Mouse (Mus musculus) kidney, embryonic 15.5 days (tissue): ENCODE results near the gene Hes7. TPM values are rescaled to one million over a fixed set of nuclear protein-coding genes. Genes with fewer than 3 reads are reported as not detected.
A peak's percentile ranks its signal among the peaks of the same experiment; 100 is the strongest.

Experiments used
- ATAC-seq: fragments of 200-750 bp; cut with Nextera tagmentation; replicated peaks from 2 replicates; pipeline ENCODE4 v1.8.0; 2017; ENCODE audit warnings: moderate TSS enrichment; ENCODE audit not compliant: low FRiP score
- H3K27ac ChIP-seq: fragments of 300-500 bp; sonication (generic); 2 replicates; pipeline ENCODE4 v1.5.1; 2015; ENCODE audit warnings: mild to moderate bottlenecking, inconsistent platforms
- H3K27me3 ChIP-seq: fragments of 300-500 bp; sonication (generic); 2 replicates; pipeline ENCODE4 v1.6.1; 2015; ENCODE audit warnings: inconsistent platforms
- H3K36me3 ChIP-seq: fragments of 300-500 bp; sonication (generic); 2 replicates; pipeline ENCODE4 v1.6.1; 2015; ENCODE audit warnings: inconsistent platforms
- H3K4me1 ChIP-seq: fragments of 300-500 bp; sonication (generic); 2 replicates; pipeline ENCODE4 v1.6.1; 2015; ENCODE audit warnings: inconsistent platforms
- H3K4me2 ChIP-seq: fragments of 300-500 bp; sonication (generic); 2 replicates; pipeline ENCODE4 v1.6.1; 2015; ENCODE audit warnings: moderate library complexity, mild to moderate bottlenecking, inconsistent platforms
- H3K4me3 ChIP-seq: fragments of 300-500 bp; sonication (generic); replicated peaks from 2 replicates; pipeline ENCODE4 v1.5.1; 2015; ENCODE audit warnings: mild to moderate bottlenecking, inconsistent platforms
- H3K9ac ChIP-seq: fragments of 300-500 bp; sonication (generic); 2 replicates; pipeline ENCODE4 v1.6.1; 2015; ENCODE audit warnings: mild to moderate bottlenecking, inconsistent platforms
- H3K9me3 ChIP-seq: fragments of 300-500 bp; sonication (generic); replicated peaks from 2 replicates; pipeline ENCODE4 v1.6.1; 2016; ENCODE audit warnings: inconsistent platforms
- WGBS: fragments of 180-500 bp; shearing (Covaris S2); methylation state at CpG from one replicate; pipeline ENCODE4 v1.1.7; 2015; ENCODE audit warnings: mixed read lengths; 5-methylcytosine and 5-hydroxymethylcytosine counted together
- polyA plus RNA-seq: library from polyadenylated mRNA; unstranded; fragments of >200 nt; fragmentation: Nextera tagmentation; extraction: Ambion mirVana; gene quantifications from 2 replicates; pipeline ENCODE4 v1.2.1, GENCODE M21; 2015

The Hes7 gene
- polyA plus RNA-seq, 1 experiment from 2014 or later, result 0.42 TPM

- Histone ChIP-seq H3K27ac (peak overlapping the region; percentile 95), H3K4me1 (peaks cover 66% of the 10 kb centered on the region), H3K36me3 (peaks cover 26% of the 10 kb centered on the region), H3K4me2 (peak overlapping the region; percentile 96), H3K9me3 (no peaks in the 10 kb centered on the region), H3K4me3 (peak overlapping the region; percentile 61), H3K9ac (peak overlapping the region; percentile 66; the same call in 1 of the 2 replicates), H3K27me3 (no peaks in the 10 kb centered on the region)
- 14% methylated on average over 8 of the region's 8 CpGs for WGBS
- ATAC-seq, result no peak
Observed at GRCm38 (mm10) chr11:69098039-69098761, 22.0 kb upstream of the Hes7 start.

- H3K9me3 ChIP-seq, result no peaks in the 10 kb centered on the region
- peaks cover 66% of the 10 kb centered on the region for H3K4me1 ChIP-seq
- no peaks in the 10 kb centered on the region for H3K27me3 ChIP-seq
- peak; percentile 15 for ATAC-seq
- peak overlapping the region; percentile 66 for H3K9ac ChIP-seq
- peak overlapping the region; percentile 96 for H3K4me2 ChIP-seq
- WGBS, result under 1% methylated on average over 18 of the region's 19 CpGs
- H3K4me3 ChIP-seq, result peak overlapping the region; percentile 61
- peak overlapping the region; percentile 95 for H3K27ac ChIP-seq
- peaks cover 32% of the 10 kb centered on the region for H3K36me3 ChIP-seq
Observed at GRCm38 (mm10) chr11:69098762-69099091, 21.5 kb upstream of the Hes7 start.

DNA sequence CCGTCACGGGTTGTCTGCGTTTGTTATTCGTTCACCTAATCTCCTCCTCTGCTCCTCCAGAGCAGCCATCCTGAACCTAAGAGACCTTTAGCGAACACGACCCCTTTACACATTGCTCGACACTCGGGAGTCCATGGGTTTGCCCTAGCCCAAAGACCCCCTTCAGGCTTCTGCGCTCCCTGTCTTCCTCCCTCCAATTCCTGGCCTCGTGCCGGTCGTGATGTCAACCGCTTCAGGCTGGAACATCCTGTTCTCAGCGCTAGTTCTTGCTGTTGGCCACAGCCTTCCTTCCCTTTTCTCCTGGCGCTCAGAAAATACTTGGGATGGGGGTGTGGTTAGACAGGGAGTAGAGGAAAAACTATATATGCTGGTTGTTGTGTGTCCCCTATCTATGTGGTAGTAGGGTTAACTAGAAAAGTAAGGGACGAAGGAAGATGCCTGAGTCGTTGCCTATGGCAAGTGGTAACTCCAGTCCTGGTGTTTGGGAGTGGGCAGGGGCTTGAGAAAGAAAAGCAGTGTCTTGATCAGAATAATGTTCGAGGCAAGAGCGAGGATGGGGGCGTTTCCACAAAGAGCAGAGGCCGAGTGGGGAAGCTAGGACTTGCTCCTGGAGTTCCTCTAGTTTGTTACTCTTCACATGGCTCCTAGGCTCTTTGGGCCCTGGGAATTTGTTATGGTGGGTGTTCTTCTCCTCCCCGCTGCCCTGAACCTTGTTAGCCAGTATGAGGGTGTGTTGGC, 20.9 kb upstream of the Hes7 start:
- WGBS, result under 1% methylated on average over 22 of the region's 22 CpGs
- no peak for ATAC-seq
- Histone ChIP-seq H3K4me1 (peaks cover 61% of the 10 kb centered on the region), H3K9ac (peak overlapping the region; percentile 66), H3K36me3 (peaks cover 38% of the 10 kb centered on the region), H3K4me3 (peak overlapping the region; percentile 61), H3K9me3 (no peaks in the 10 kb centered on the region), H3K27me3 (no peaks in the 10 kb centered on the region), H3K4me2 (peak overlapping the region; percentile 96), H3K27ac (peak overlapping the region; percentile 95)

GRCm38 (mm10) chr11:69099915-69100345, 20.3 kb upstream of the Hes7 start:
- peaks cover 44% of the 10 kb centered on the region for H3K36me3 ChIP-seq
- peak overlapping the region; percentile 96 for H3K4me2 ChIP-seq
- no peaks in the 10 kb centered on the region for H3K27me3 ChIP-seq
- WGBS, result 1% methylated on average over 23 of the region's 23 CpGs
- H3K4me3 ChIP-seq, result peak overlapping the region; percentile 61
- H3K9ac ChIP-seq, result peak overlapping the region; percentile 66
- H3K27ac ChIP-seq, result peak overlapping the region; percentile 95
- ATAC-seq, result peak; percentile 38
- H3K4me1 ChIP-seq, result peaks cover 58% of the 10 kb centered on the region
- H3K9me3 ChIP-seq, result no peaks in the 10 kb centered on the region

DNA sequence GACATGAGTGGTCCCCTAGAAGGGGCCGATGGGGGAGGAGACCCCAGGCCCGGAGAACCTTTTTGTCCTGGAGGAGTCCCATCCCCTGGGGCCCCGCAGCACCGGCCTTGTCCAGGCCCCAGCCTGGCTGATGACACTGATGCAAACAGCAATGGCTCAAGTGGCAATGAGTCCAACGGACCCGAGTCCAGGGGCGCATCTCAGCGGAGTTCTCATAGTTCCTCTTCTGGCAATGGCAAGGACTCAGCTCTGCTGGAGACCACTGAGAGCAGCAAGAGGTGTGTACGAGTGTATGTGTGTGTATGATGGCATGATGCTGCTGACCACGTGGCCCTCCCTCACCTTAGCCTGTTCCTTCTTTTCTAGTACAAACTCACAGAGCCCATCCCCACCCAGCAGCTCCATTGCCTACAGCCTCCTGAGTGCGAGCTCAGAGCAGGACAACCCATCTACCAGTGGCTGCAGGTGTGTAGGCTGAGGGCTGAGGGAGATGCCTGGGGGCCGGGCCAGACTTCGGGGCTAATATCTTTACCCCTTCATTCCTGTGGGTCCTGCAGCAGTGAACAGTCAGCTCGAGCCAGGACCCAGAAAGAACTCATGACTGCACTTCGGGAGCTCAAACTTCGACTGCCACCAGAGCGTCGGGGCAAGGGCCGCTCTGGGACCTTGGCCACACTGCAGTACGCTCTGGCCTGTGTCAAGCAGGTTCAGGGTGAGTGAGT, 19.4 kb upstream of the Hes7 start:
- Histone ChIP-seq H3K27me3 (no peaks in the 10 kb centered on the region), H3K9me3 (no peaks in the 10 kb centered on the region), H3K27ac (peak overlapping the region; percentile 95; the same call in 1 of the 2 replicates), H3K4me2 (peak overlapping the region; percentile 96), H3K4me3 (peak overlapping the region; percentile 61), H3K36me3 (peaks cover 52% of the 10 kb centered on the region), H3K9ac (peak overlapping the region; percentile 66; the same call in 1 of the 2 replicates), H3K4me1 (peaks cover 52% of the 10 kb centered on the region)
- WGBS, result 91% methylated on average over 20 of the region's 20 CpGs
- no peak for ATAC-seq

GRCm38 (mm10) chr11:69101604-69102402, 18.4 kb upstream of the Hes7 start:
- H3K4me2 ChIP-seq, result no peak overlapping the region
- no peaks in the 10 kb centered on the region for H3K27me3 ChIP-seq
- no peak overlapping the region for H3K9ac ChIP-seq
- no peak overlapping the region for H3K4me3 ChIP-seq
- peaks cover 42% of the 10 kb centered on the region for H3K4me1 ChIP-seq
- H3K27ac ChIP-seq, result no peak overlapping the region
- WGBS, result 89% methylated on average over 21 of the region's 21 CpGs
- H3K36me3 ChIP-seq, result peaks cover 62% of the 10 kb centered on the region
- H3K9me3 ChIP-seq, result no peaks in the 10 kb centered on the region
- no peak for ATAC-seq

- Histone ChIP-seq H3K9ac (no peak overlapping the region), H3K9me3 (no peaks in the 10 kb centered on the region), H3K27ac (no peak overlapping the region), H3K4me2 (no peak overlapping the region), H3K27me3 (no peaks in the 10 kb centered on the region), H3K4me3 (no peak overlapping the region), H3K4me1 (peaks cover 36% of the 10 kb centered on the region), H3K36me3 (peaks cover 68% of the 10 kb centered on the region)
- WGBS, result 95% methylated on average over 7 of the region's 7 CpGs
- no peak for ATAC-seq
Observed at GRCm38 (mm10) chr11:69102403-69102725, 17.8 kb upstream of the Hes7 start.

DNA sequence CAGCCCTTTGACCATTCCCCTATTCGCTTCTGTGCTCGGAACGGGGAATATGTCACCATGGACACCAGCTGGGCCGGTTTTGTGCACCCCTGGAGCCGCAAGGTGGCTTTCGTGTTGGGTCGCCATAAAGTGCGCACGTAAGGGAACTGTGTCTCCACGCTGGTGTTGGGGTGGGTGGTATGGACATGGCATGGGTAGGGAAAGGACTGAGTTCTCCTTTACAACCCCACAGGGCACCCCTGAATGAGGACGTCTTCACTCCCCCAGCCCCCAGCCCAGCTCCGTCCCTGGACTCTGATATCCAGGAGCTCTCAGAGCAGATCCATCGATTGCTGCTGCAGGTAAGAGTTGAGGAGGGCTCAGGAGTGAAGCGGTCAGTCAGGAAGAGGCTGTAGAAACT, 17.1 kb upstream of the Hes7 start:
- H3K4me1 ChIP-seq, result peaks cover 28% of the 10 kb centered on the region
- H3K4me2 ChIP-seq, result no peak overlapping the region
- no peak for ATAC-seq
- no peaks in the 10 kb centered on the region for H3K27me3 ChIP-seq
- H3K9me3 ChIP-seq, result no peaks in the 10 kb centered on the region
- no peak overlapping the region for H3K27ac ChIP-seq
- peaks cover 76% of the 10 kb centered on the region for H3K36me3 ChIP-seq
- H3K9ac ChIP-seq, result no peak overlapping the region
- 95% methylated on average over 14 of the region's 14 CpGs for WGBS
- no peak overlapping the region for H3K4me3 ChIP-seq

DNA sequence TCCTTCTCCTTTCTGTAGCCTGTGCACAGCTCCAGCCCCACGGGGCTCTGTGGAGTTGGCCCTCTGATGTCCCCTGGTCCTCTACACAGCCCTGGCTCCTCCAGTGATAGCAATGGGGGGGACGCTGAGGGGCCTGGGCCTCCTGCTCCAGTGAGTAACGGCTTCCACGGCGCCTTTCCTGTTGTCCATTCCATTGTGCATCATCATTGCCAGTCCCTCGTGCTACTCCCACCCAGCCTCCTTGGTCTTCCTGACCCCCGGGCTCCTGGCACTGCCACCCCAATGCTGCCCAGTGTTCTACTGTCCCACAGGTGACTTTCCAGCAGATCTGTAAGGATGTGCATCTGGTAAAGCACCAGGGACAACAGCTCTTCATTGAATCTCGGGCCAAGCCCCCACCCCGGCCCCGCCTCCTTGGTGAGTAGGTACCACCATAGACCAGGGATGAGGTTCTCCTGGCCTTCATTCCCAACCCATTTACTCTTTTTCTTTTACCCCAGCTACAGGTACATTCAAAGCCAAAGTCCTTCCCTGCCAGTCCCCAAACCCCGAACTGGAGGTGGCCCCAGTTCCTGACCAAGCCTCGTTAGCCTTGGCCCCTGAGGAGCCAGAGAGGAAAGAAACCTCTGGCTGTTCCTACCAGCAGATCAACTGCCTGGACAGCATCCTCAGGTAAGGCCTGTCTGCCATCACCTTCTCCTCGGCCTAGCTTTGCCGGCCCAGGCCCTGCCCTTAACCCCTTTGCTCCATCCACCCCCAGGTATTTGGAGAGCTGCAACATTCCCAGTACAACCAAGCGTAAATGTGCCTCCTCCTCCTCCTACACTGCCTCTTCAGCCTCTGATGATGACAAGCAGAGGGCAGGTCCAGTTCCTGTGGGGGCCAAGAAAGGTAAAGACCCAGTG, 16.4 kb upstream of the Hes7 start:
- H3K36me3 ChIP-seq, result peaks cover 82% of the 10 kb centered on the region
- H3K9me3 ChIP-seq, result no peaks in the 10 kb centered on the region
- no peak overlapping the region for H3K27ac ChIP-seq
- ATAC-seq, result no peak
- H3K4me2 ChIP-seq, result no peak overlapping the region
- WGBS, result 87% methylated on average over 15 of the region's 15 CpGs
- H3K9ac ChIP-seq, result no peak overlapping the region
- H3K4me1 ChIP-seq, result peaks cover 22% of the 10 kb centered on the region
- no peak overlapping the region for H3K4me3 ChIP-seq
- H3K27me3 ChIP-seq, result no peaks in the 10 kb centered on the region

GRCm38 (mm10) chr11:69104487-69104886, 15.7 kb upstream of the Hes7 start:
- H3K27me3 ChIP-seq, result no peaks in the 10 kb centered on the region
- 87% methylated on average over 14 of the region's 14 CpGs for WGBS
- no peak for ATAC-seq
- H3K4me1 ChIP-seq, result peaks cover 16% of the 10 kb centered on the region
- no peak overlapping the region for H3K4me2 ChIP-seq
- no peak overlapping the region for H3K9ac ChIP-seq
- H3K9me3 ChIP-seq, result no peaks in the 10 kb centered on the region
- no peak overlapping the region for H3K4me3 ChIP-seq
- H3K27ac ChIP-seq, result no peak overlapping the region
- H3K36me3 ChIP-seq, result peaks cover 89% of the 10 kb centered on the region

DNA sequence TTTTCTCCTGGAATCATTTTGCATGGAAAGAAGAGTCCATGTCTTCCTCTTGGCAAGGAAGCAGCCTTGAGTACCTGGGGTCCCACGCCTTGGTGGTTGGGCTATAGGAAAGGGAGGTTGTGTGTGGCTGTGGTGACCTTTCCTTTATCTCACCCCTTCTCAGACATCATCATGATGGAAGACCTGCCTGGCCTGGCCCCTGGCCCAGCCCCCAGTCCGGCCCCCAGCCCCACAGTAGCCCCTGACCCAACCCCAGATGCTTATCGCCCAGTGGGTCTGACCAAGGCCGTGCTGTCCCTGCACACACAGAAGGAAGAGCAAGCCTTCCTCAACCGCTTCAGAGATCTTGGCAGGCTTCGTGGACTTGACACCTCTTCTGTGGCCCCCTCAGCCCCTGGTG, 15.0 kb upstream of the Hes7 start:
- ATAC-seq, result no peak
- Histone ChIP-seq H3K4me2 (no peak overlapping the region), H3K27ac (no peak overlapping the region), H3K9ac (no peak overlapping the region), H3K4me1 (peaks cover 15% of the 10 kb centered on the region), H3K27me3 (no peaks in the 10 kb centered on the region), H3K4me3 (no peak overlapping the region), H3K36me3 (peaks cover 91% of the 10 kb centered on the region), H3K9me3 (no peaks in the 10 kb centered on the region)
- 83% methylated on average over 6 of the region's 6 CpGs for WGBS
